ENCODE assay signal across 9 mouse cellular contexts in genomic region chr11:101905115-101905514, GRCm38 (mm10). TPM values are rescaled to one million over a fixed set of nuclear protein-coding genes. Genes with fewer than 3 reads are reported as not detected.
DNase-seq lines count a peak whose midpoint lies in the region; ATAC-seq and TF ChIP-seq lines count a peak whose summit lies in the region.
"Had no signal": no experiment of that assay in that cellular context is flagged by ENCODE, and none has a peak within 500 bp of the region (broad histone marks: within the 10 kb centered on the region; RNA-seq: fewer than 3 reads in every experiment).

No protein-coding gene starts in this region.

- no peaks in the 10 kb centered on the region for H3K79me2 ChIP-seq in CH12.LX (replicated peaks; ENCODE audit: control insufficient read depth, extremely low read depth, insufficient read depth, poor library complexity, severe bottlenecking)

- no peak for TF ChIP-seq EP300 in CH12.LX (IDR thresholded peaks at IDR 0.05; ENCODE audit: low read length)

- H3K4me2 ChIP-seq in CH12.LX (ENCODE audit: insufficient read depth, low read depth, poor library complexity, severe bottlenecking), result peak overlapping the region; percentile 55; the same call in 1 of the 2 replicates
- no peak overlapping the region for H3K4me2 ChIP-seq in heart, embryonic 15.5 days
- H3K4me2 ChIP-seq: liver, embryonic 15.5 days had no signal

- in situ Hi-C loops in CH12.LX (cut with MboI; ENCODE audit: low pct_ligation_motif_present, low pct_unique_long_range_greater_than_20kb, low sequenced_read_pairs), result no loop called here

- TF ChIP-seq RAD21 in CH12.LX (IDR thresholded peaks at IDR 0.05; ENCODE audit: low read depth, low read length), result peak; percentile 85

- H3K36me3 ChIP-seq in CH12.LX (replicated peaks in 1 of 2; ENCODE audit: control insufficient read depth in 1 of 2, insufficient read depth in 1 of 2, low read length in 1 of 2), result no peaks in the 10 kb centered on the region
- no peaks in the 10 kb centered on the region for H3K36me3 ChIP-seq in heart, embryonic 15.5 days
- H3K36me3 ChIP-seq: liver, embryonic 15.5 days had no signal

- dilution Hi-C loops in CH12.LX (cut with MboI; ENCODE audit: extremely low pct_ligation_motif_present, extremely low pct_unique_long_range_greater_than_20kb, low sequenced_read_pairs), result no loop called here

- ATAC-seq in heart, embryonic 15.5 days (replicated peaks; ENCODE audit: insufficient number of reproducible peaks, insufficient read depth, low FRiP score, low read depth), result peak; percentile 32; the same call in 1 of the 2 replicates

- peak; percentile 91 to 96 for TF ChIP-seq CTCF in CH12.LX (conservative IDR thresholded peaks at IDR 0.05 in 1 of 2, IDR thresholded peaks at IDR 0.05 in 1 of 2; ENCODE audit: low read depth in 2 of 2, low read length in 2 of 2)

- no peak overlapping the region for H3K27ac ChIP-seq in CH12.LX (ENCODE audit: insufficient read depth, low read depth)
- no peak overlapping the region for H3K27ac ChIP-seq in heart, embryonic 15.5 days
- H3K27ac ChIP-seq: liver, embryonic 15.5 days had no signal

- H3K9ac ChIP-seq in CH12.LX (ENCODE audit: insufficient read depth, low read depth), result no peak overlapping the region
- no peak overlapping the region for H3K9ac ChIP-seq in heart, embryonic 15.5 days
- H3K9ac ChIP-seq: liver, embryonic 15.5 days had no signal

- no peak for TF ChIP-seq POLR2A in CH12.LX (IDR thresholded peaks at IDR 0.05; ENCODE audit: low read depth, low read length)

- no peaks in the 10 kb centered on the region for H3K4me1 ChIP-seq in CH12.LX (ENCODE audit: control insufficient read depth in 1 of 2, insufficient read depth in 2 of 2)
- H3K4me1 ChIP-seq in heart, embryonic 15.5 days (replicated peaks), result peaks cover 14% of the 10 kb centered on the region
- H3K4me1 ChIP-seq: liver, embryonic 15.5 days had no signal

- H3K9me3 ChIP-seq in CH12.LX (replicated peaks; ENCODE audit: low read length), result peaks cover 6% of the 10 kb centered on the region
- H3K9me3 ChIP-seq in heart, embryonic 15.5 days (replicated peaks), result no peaks in the 10 kb centered on the region
- H3K9me3 ChIP-seq: liver, embryonic 15.5 days had no signal

- DNase-seq in CH12.LX (ENCODE audit: extremely low read depth), result peak; percentile 71
- peak; percentile 75 for DNase-seq in WW6 (ENCODE audit: low read depth, low spot score)
- peak; percentile 89 for DNase-seq in embryo, embryonic 10 days (ENCODE audit: low spot score)
- peak; percentile 38 for DNase-seq in layer of hippocampus, adult 9-10 months (ENCODE audit: low spot score)
- peak; percentile 89 for DNase-seq in lung, postnatal 10 days
- DNase-seq in right cerebral cortex, postnatal 25 days, result peak; percentile 60
- peak; percentile 43 for DNase-seq in yolk sac, embryonic 10.5 days (ENCODE audit: low spot score)

- no peak overlapping the region for H3K4me3 ChIP-seq in CH12.LX (replicated peaks in 1 of 3; ENCODE audit: low read depth in 2 of 3, low read length in 2 of 3, poor library complexity in 1 of 3)
- no peak overlapping the region for H3K4me3 ChIP-seq in heart, embryonic 15.5 days
- H3K4me3 ChIP-seq: liver, embryonic 15.5 days had no signal

- H3K27me3 ChIP-seq in CH12.LX (replicated peaks), result peaks cover 45% of the 10 kb centered on the region
- no peaks in the 10 kb centered on the region for H3K27me3 ChIP-seq in heart, embryonic 15.5 days

- WGBS in heart, embryonic 15.5 days, result 19% methylated on average over 13 of the region's 13 CpGs

TF ChIP-seq in CH12.LX, 34 proteins besides CTCF, POLR2A, EP300 and RAD21:
- peak; percentile 80 for TF ChIP-seq ZC3H11A (IDR thresholded peaks at IDR 0.05; ENCODE audit: low read depth, low read length)
- no peak for TF ChIP-seq ZKSCAN1 (IDR thresholded peaks at IDR 0.05; ENCODE audit: borderline replicate concordance, low read depth, low read length)
- no peak for TF ChIP-seq POLR2AphosphoS2 (IDR thresholded peaks at IDR 0.05; ENCODE audit: low read depth, low read length)
- TF ChIP-seq PAX5 (IDR thresholded peaks at IDR 0.05; ENCODE audit: low read length), result no peak
- TF ChIP-seq BHLHE40 (IDR thresholded peaks at IDR 0.05; ENCODE audit: low read depth, low read length), result no peak
- no peak for TF ChIP-seq KAT2A (IDR thresholded peaks at IDR 0.05; ENCODE audit: insufficient replicate concordance, low read length)
- no peak for TF ChIP-seq MAFK (IDR thresholded peaks at IDR 0.05; ENCODE audit: insufficient replicate concordance, low read length)
- 0 out of 2 replicates have a peak, but pooled peaks have one; percentile 9 for TF ChIP-seq TCF12 (IDR thresholded peaks at IDR 0.05; ENCODE audit: low read depth, low read length)
- no peak for TF ChIP-seq USF1 (IDR thresholded peaks at IDR 0.05; ENCODE audit: low read depth, low read length)
- TF ChIP-seq NELFE (IDR thresholded peaks at IDR 0.05; ENCODE audit: low read depth, low read length), result peak; percentile 49; the same call in 1 of the 2 replicates
- TF ChIP-seq JUN (IDR thresholded peaks at IDR 0.05; ENCODE audit: insufficient read depth, low read depth, low read length), result no peak
- TF ChIP-seq MYC (IDR thresholded peaks at IDR 0.05; ENCODE audit: low read depth, low read length), result peak; percentile 67; the same call in 1 of the 2 replicates
- no peak for TF ChIP-seq JUND (conservative IDR thresholded peaks at IDR 0.05; ENCODE audit: low read depth, low read length)
- TF ChIP-seq UBTF (IDR thresholded peaks at IDR 0.05; ENCODE audit: low read depth, low read length), result no peak
- peak; percentile 98 for TF ChIP-seq SMC3 (IDR thresholded peaks at IDR 0.05; ENCODE audit: low read depth, low read length)
- TF ChIP-seq GABPA (IDR thresholded peaks at IDR 0.05; ENCODE audit: insufficient replicate concordance, low read depth, low read length), result no peak
- TF ChIP-seq HCFC1 (IDR thresholded peaks at IDR 0.05; ENCODE audit: low read depth, low read length), result no peak
- TF ChIP-seq MAX (IDR thresholded peaks at IDR 0.05; ENCODE audit: low read length), result peak; percentile 67
- TF ChIP-seq MEF2A (IDR thresholded peaks at IDR 0.05; ENCODE audit: borderline replicate concordance, low read depth, low read length), result no peak
- no peak for TF ChIP-seq TBP (conservative IDR thresholded peaks at IDR 0.05; ENCODE audit: low read depth, low read length)
- TF ChIP-seq E2F4 (IDR thresholded peaks at IDR 0.05; ENCODE audit: insufficient replicate concordance, low read depth, low read length), result no peak
- TF ChIP-seq ZMIZ1 (IDR thresholded peaks at IDR 0.05; ENCODE audit: low read depth, low read length), result no peak

RNA-seq across cellular contexts. Expression of gene Meox1, which starts 10.9 kb away (rescaled TPM):
- total RNA-seq in CH12.LX (2012; rRNA removed) (not detected in 2 replicates), CH12.LX (2014; rRNA removed) (not detected in 2 replicates)
- polyA plus RNA-seq in CH12.LX (2012; ENCODE audit: insufficient read length, low read depth), result not detected in 2 replicates
- polyA plus RNA-seq in heart, embryonic 15.5 days (2015; fragmentation: Nextera tagmentation; extraction: Ambion mirVana), result 15.7 and 19.8 TPM in 2 replicates

Comparison
In these comparisons a context has a peak if more than half of its experiments do, and no peak if none do; other contexts are left out.
1. DNase-seq: peak in every context shown above with its lines; median percentile 89 in embryo, embryonic 10 days; 89 in lung, postnatal 10 days; 75 in WW6; 71 in CH12.LX; 60 in right cerebral cortex, postnatal 25 days; 43 in yolk sac, embryonic 10.5 days; 38 in layer of hippocampus, adult 9-10 months.
2. RNA of gene Meox1, which starts 10.9 kb away (polyA plus RNA-seq): 15.7 to 19.8 TPM in heart, embryonic 15.5 days; not detected in CH12.LX; every median in the first group is over 10 times any median in the second.